Mouse (Mus musculus): ENCODE data around the gene Rufy3. TPM values are rescaled to one million over a fixed set of nuclear protein-coding genes. Genes with fewer than 3 reads are reported as not detected.
"Not testable (repeated sequence)": the region's sequence is repeated elsewhere in the genome, so short reads cannot be mapped to it uniquely, and the experiment has no call there.

Gene Rufy3
- polyA plus RNA-seq (2015; fragmentation: Nextera tagmentation; extraction: Ambion mirVana): 259 and 269 TPM in 2 replicates

DNA sequence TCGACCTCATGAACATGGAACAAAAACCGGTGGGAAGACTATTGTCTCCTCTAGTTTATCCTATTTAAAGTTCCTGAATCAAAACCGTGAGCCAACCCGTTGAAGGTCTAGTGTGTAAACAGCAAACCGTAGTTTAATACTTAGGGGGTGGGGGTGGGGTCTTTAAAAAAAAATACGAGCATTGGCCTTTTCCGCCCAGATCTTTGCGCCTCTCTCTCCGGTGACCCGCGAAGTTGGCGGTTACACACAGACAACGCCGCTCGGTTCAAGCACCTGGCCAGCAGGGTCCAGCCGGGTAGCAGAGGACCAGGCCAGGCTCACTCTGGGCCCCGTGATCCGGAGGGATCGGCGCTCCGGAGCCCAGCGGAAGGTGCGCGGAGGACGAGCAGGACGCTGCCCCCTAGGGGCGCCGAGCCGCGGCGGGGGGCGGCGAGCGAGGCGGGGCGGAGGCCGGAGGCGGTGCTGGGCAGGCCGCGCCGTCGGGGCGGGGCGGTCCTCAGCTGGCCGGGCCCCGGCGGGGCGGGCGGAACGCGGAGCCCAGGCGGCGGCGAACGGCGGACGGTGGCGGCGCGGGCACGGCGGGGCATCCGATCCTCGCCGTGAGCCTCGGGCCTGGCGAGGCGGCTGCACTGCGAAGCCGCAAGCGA is at the start of gene Rufy3:
TSS of gene Rufy3 (plus strand) at position 540 of the 647 bp plus-strand sequence.
- Histone ChIP-seq H3K27me3 (no peaks in the 10 kb centered on the region), H3K4me1 (replicated peaks) (peaks cover 21% of the 10 kb centered on the region), H3K4me3 (peak within 1 kb of the TSS; percentile 72), H3K9ac (peak within 1 kb of the TSS; percentile 94), H3K36me3 (no peaks in the 10 kb centered on the region), H3K9me3 (no peaks in the 10 kb centered on the region), H3K27ac (replicated peaks) (peak within 1 kb of the TSS; percentile 90), H3K4me2 (peak within 1 kb of the TSS; percentile 82)
- peak; percentile 83 for ATAC-seq (ENCODE audit: low FRiP score, low read depth)
- under 1% methylated on average over 60 of the region's 71 CpGs for WGBS

DNA sequence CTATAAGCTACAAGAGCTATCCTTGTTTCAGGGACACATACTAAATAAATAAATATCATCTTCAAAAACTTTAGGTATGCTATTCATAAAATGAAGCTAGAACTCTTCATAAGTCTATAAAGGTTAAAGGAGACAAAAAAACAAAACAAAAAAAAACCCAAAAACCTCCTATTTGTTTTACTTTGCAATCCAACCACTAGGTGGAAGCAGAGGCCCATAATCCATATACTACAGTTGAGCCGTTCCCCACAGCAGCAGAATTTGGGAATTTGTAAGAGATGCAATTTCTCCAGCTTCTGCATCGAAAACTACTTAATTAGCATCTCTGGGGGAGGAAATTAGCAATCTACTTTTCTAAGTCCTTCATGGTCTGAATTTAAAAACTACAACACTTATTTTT is 45.6 kb upstream of the Rufy3 start:
- no peak overlapping the region for H3K27ac ChIP-seq (replicated peaks)
- no peaks in the 10 kb centered on the region for H3K4me1 ChIP-seq (replicated peaks)
- ATAC-seq (ENCODE audit: low FRiP score, low read depth): peak; percentile 69; the same call in 1 of the 2 replicates
- no peak overlapping the region for H3K9ac ChIP-seq
- no peaks in the 10 kb centered on the region for H3K9me3 ChIP-seq
- no peaks in the 10 kb centered on the region for H3K27me3 ChIP-seq
- no peak overlapping the region for H3K4me3 ChIP-seq
- H3K4me2 ChIP-seq: no peak overlapping the region
- 4% methylated on average over 2 of the region's 2 CpGs for WGBS
- no peaks in the 10 kb centered on the region for H3K36me3 ChIP-seq

DNA sequence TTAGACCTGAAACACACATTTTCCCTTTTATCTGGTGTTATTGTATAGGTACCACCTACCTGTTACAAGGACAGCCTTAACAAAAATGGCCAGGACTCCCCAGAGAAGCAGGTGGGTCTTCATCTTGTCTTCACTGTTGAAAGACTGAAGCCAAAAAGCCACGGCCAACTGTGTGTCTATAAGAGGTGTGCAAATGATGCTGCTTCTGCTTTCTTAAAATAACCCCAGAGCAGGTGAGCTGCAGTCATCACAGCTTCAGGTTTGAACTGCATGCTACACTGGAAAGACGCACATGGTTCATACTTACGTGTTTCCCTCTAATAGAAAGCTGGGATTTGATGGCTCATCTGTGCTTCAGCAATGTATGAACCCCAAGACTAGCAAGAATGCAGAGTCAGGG is 37.2 kb upstream of the Rufy3 start, which contains the start of gene Jchain:
TSS of gene Jchain (minus strand) at position 235 of the 400 bp plus-strand sequence.
- no peaks in the 10 kb centered on the region for H3K36me3 ChIP-seq
- H3K4me2 ChIP-seq: no peak within 1 kb of the TSS
- no peak within 1 kb of the TSS for H3K4me3 ChIP-seq
- H3K9me3 ChIP-seq: no peaks in the 10 kb centered on the region
- H3K9ac ChIP-seq: no peak within 1 kb of the TSS
- WGBS: 93% methylated on average over 3 of the region's 3 CpGs
- H3K27me3 ChIP-seq: no peaks in the 10 kb centered on the region
- H3K27ac ChIP-seq (replicated peaks): no peak within 1 kb of the TSS
- ATAC-seq (ENCODE audit: low FRiP score, low read depth): no peak
- H3K4me1 ChIP-seq (replicated peaks): no peaks in the 10 kb centered on the region

DNA sequence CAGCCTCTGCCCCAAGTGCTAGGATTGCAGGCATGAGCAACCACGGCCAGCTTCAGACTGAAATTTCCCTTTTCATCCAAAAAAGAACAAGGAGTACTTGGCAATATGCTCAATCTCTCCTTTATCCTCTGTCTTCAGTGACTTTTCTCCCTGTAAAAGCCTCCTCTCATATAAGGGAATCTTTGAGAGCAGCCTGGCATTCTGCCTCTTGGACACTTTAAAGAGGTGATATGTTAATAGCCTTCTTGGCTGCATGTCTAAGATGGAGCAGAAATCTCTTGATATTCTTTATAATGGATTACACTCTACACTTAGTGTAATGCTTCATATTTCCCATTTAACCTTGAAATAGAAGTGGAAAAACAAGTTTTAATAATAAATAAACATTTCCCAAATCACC is 33.9 kb upstream of the Rufy3 start:
- WGBS: 58% methylated on average over 1 of the region's 1 CpGs
- no peak overlapping the region for H3K27ac ChIP-seq (replicated peaks)
- H3K27me3 ChIP-seq: no peaks in the 10 kb centered on the region
- no peaks in the 10 kb centered on the region for H3K36me3 ChIP-seq
- H3K4me2 ChIP-seq: no peak overlapping the region
- H3K9me3 ChIP-seq: no peaks in the 10 kb centered on the region
- H3K4me1 ChIP-seq (replicated peaks): no peaks in the 10 kb centered on the region
- no peak overlapping the region for H3K4me3 ChIP-seq
- no peak overlapping the region for H3K9ac ChIP-seq
- no peak for ATAC-seq (ENCODE audit: low FRiP score, low read depth)

DNA sequence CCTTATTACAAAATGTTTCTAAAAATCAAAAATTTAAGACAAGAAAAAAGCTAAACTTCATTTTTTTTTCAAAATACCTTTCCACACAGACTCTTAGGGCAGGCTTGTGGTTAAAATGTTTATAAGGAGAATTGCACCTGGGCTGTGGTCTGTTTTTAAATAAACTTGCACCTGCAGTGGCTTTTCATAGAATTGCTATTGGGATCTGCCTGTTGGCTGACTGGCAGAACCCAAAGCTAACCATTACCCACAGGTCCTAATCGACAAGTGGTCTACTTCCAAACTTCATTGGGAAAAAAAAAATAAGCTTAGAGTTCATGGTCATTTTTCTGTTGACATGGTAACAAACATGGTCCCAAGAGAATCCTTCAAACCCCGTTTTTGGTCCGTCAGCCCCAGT is 30.1 kb upstream of the Rufy3 start:
- H3K9me3 ChIP-seq: no peaks in the 10 kb centered on the region
- H3K4me1 ChIP-seq (replicated peaks): no peaks in the 10 kb centered on the region
- 67% methylated on average over 3 of the region's 3 CpGs for whole genome bisulfite sequencing
- no peak overlapping the region for H3K4me3 ChIP-seq
- H3K27me3 ChIP-seq: no peaks in the 10 kb centered on the region
- ATAC-seq (ENCODE audit: low FRiP score, low read depth): no peak
- H3K4me2 ChIP-seq: no peak overlapping the region
- H3K27ac ChIP-seq (replicated peaks): no peak overlapping the region
- H3K36me3 ChIP-seq: no peaks in the 10 kb centered on the region
- H3K9ac ChIP-seq: no peak overlapping the region

DNA sequence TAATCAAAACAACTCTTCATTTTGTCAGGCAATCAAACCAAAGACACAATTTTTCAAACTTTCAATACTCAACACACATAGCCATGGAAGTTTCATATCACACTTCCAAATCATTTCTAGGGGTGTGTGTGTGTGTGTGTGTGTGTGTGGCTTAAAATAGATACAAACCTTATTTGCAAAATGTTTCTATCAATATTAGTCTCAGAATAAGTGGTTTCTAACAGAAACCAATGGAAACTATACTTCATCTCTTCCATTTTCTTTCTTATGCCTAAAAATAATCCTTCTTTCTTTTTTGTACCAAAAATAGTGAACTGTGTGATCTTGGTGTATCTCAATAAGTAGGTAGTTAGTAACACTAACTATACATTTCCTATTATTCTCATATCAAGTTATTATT is 24.0 kb upstream of the Rufy3 start:
- H3K9ac ChIP-seq: no peak overlapping the region
- H3K27ac ChIP-seq (replicated peaks): no peak overlapping the region
- no peaks in the 10 kb centered on the region for H3K36me3 ChIP-seq
- H3K9me3 ChIP-seq: no peaks in the 10 kb centered on the region
- no peak for ATAC-seq (ENCODE audit: low FRiP score, low read depth)
- no peak overlapping the region for H3K4me3 ChIP-seq
- no peak overlapping the region for H3K4me2 ChIP-seq
- H3K27me3 ChIP-seq: no peaks in the 10 kb centered on the region
- no peaks in the 10 kb centered on the region for H3K4me1 ChIP-seq (replicated peaks)

DNA sequence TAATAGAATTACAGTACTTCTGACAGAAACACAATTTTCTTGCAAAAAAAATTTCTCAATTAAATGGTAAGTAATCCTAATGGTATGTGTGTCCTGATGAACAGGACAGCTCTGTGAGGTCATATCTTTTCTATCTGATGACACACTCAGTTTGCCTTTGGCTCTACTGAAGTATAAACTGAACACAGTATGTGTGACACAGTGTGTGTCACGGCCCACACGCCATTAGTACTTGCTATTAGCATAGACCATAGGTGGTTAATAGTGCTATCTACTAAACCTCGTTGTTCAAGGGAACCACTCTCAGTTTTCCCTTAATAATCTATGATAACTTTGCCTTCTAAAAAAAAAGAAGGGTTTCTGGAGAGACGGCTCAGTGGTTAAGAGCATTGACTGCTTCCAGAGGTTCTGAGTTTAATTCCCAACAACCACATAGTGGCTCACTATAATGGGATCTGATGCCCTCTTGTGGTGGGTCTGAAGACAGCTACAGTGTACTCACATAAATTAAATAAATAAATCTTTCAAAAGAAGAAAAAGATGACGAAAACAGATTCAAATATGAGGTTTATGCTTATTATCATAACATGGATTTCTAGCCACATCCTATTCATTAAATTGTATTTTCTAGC is 22.1 kb upstream of the Rufy3 start:
- Histone ChIP-seq H3K9ac (no peak overlapping the region), H3K36me3 (no peaks in the 10 kb centered on the region), H3K27ac (replicated peaks) (no peak overlapping the region), H3K4me3 (no peak overlapping the region), H3K4me1 (replicated peaks) (no peaks in the 10 kb centered on the region), H3K27me3 (no peaks in the 10 kb centered on the region), H3K9me3 (no peaks in the 10 kb centered on the region), H3K4me2 (no peak overlapping the region)
- WGBS: 58% methylated on average over 5 of the region's 5 CpGs
- ATAC-seq (ENCODE audit: low FRiP score, low read depth): 0 out of 2 replicates have a peak, but pooled peaks have one; percentile 69

DNA sequence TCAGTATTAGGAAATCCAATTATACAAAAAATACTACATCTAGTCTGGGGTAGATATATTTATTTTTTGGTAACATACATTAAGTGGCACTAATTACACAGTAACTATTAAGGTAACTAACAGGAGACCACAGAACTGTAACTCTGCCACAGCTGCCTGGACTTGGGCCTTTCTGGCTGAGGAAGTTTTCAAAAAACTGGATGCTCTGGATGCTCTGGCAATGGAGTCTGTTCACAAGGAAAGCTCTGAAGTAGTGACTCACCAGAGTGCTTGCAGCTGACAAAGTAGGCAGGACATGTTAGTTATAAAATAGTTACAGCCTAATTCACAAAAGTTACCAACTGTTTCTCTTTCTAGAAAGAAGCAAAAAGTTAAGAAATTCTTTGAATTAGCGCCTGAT is 20.4 kb upstream of the Rufy3 start:
- H3K27ac ChIP-seq (replicated peaks); ATAC-seq (ENCODE audit: low FRiP score, low read depth); H3K9ac ChIP-seq; H3K4me2 ChIP-seq; H3K9me3 ChIP-seq; H3K27me3 ChIP-seq; H3K36me3 ChIP-seq; H3K4me1 ChIP-seq (replicated peaks); H3K4me3 ChIP-seq: not testable (repeated sequence)
- 93% methylated on average over 1 of the region's 1 CpGs for WGBS

DNA sequence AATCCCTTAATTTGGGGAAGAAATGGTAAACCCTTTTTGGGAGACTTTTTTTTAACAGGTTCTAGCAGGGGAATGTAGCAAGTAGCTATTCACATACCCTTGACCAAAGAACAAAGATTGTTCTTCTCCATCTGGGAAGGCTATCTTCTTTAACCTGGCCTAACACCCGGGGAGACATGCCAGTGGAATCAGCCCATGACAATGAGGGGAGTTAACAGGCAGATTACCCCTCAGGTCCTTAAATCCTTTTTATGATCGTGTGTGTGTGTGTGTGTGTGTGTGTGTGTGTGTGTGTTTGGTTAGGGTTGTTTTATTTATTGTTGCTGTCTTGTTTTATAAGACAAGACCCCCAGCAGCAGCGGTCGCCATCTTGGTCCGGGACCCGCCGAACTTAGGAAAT is 19.3 kb upstream of the Rufy3 start:
- WGBS: 90% methylated on average over 7 of the region's 7 CpGs
- H3K9ac ChIP-seq: no peak overlapping the region

DNA sequence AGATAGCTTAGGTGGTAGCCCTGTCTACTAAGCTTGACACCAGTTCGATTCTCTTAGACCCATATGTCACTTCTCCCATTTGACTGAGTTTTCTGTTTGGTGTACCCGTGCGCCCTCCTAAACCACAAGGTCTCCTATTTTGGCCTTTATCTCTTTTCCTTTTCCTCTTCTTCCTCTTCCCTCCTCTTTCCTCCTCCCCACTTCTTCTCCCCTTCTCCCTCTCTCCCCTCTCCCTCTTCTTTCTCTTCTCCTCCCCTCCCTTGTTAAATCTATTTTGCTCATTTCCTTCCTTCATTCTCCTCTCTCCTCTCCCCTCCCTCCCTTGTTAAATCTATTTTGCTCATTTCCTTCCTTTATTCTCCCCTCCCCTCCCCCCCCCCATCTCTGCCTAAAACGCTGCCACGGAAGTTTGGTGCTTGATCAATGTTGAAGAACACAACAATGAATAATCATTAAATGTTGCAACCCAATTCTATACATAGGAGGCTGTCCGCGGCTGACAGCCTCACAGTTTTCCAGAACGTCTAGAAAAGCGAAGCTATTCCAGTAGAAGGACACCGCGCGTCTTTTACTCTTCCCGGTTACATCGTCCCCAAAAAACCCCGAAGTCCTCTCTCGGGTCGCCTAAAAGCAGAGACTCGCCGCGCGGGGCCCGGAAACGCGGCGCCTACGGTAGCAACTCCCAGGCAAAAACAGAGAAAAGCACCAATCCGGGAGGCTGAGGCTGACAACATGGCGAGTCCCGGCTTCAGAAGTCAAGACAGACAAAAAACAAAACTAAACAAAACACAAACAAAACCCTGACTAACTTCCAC is 11.4 kb upstream of the Rufy3 start:
- peak; percentile 78 for ATAC-seq (ENCODE audit: low FRiP score, low read depth)

More for the DNA sequence above, 19.3 kb upstream of the Rufy3 start:
- H3K36me3 ChIP-seq: no peaks in the 10 kb centered on the region
- H3K4me1 ChIP-seq (replicated peaks): no peaks in the 10 kb centered on the region
- H3K4me2 ChIP-seq: no peak overlapping the region
- no peak overlapping the region for H3K27ac ChIP-seq (replicated peaks)
- no peak overlapping the region for H3K4me3 ChIP-seq
- H3K27me3 ChIP-seq: no peaks in the 10 kb centered on the region
- ATAC-seq (ENCODE audit: low FRiP score, low read depth): no peak
- H3K9me3 ChIP-seq: no peaks in the 10 kb centered on the region

DNA sequence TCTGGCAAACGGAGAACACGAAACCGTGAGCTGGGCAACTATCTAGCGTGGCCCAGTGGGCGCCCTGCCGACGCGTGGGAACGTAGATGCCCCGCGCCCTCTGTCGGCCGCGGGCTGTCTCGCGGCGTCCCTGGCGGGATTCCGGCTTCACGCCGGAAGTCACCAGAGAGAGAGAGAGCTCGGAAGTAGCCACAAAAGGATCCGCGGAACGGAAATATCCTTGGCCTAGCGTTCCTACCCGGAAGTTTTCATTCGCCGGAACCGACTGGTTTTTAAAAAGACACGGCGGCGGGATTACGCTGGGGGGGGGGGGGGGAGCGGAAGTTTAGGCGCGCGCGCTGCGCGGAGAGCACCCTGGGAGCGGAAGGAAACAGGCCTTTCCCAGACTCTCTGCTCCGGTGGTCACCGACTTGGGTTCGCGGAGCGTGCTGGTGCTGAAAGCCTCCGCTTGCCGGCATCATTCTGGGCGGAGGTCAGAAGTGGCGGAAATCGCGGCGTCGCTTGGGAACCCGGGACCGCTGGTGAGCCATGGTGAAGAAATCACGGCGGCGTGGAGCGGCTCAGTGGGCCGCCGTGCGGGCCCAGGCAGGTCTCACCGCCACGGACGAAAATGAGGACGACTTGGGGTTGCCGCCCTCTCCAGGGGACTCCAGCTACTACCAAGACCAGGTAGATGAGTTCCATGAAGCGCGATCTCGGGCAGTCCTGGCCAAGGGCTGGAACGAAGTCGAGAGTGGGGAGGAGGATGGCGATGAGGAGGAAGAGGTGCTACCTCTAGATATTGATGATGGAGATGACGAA is 10.6 kb upstream of the Rufy3 start, which contains the start of gene Utp3:
TSS of gene Utp3 (plus strand) at position 377 of the 801 bp plus-strand sequence.
- ATAC-seq (ENCODE audit: low FRiP score, low read depth): peak; percentile 97
- Histone ChIP-seq H3K4me2 (peak within 1 kb of the TSS; percentile 74), H3K27ac (replicated peaks) (peak within 1 kb of the TSS; percentile 89), H3K4me1 (replicated peaks) (peaks cover 25% of the 10 kb centered on the region), H3K9me3 (no peaks in the 10 kb centered on the region), H3K9ac (peak within 1 kb of the TSS; percentile 90), H3K27me3 (no peaks in the 10 kb centered on the region), H3K4me3 (peak within 1 kb of the TSS; percentile 85), H3K36me3 (no peaks in the 10 kb centered on the region)
- WGBS: under 1% methylated on average over 76 of the region's 76 CpGs

More for the DNA sequence above, 11.4 kb upstream of the Rufy3 start:
- H3K9me3 ChIP-seq: no peaks in the 10 kb centered on the region
- H3K4me2 ChIP-seq: peak overlapping the region; percentile 62
- peak overlapping the region; percentile 72 for H3K9ac ChIP-seq
- 8% methylated on average over 29 of the region's 29 CpGs for WGBS
- H3K4me3 ChIP-seq: peak overlapping the region; percentile 85
- H3K27me3 ChIP-seq: no peaks in the 10 kb centered on the region
- no peaks in the 10 kb centered on the region for H3K36me3 ChIP-seq
- peaks cover 25% of the 10 kb centered on the region for H3K4me1 ChIP-seq (replicated peaks)
- H3K27ac ChIP-seq (replicated peaks): peak overlapping the region; percentile 88

Measured in hindbrain, embryonic 15.5 days (tissue).